Mouse (Mus musculus): ENCODE measurements at regions not wholly inside any gene's neighbourhood (a gene's known extent, or its start where the extent isn't known, plus 50 kb on each side); places are given as distances from the start of the nearest gene placed in this dataset.

DNA sequence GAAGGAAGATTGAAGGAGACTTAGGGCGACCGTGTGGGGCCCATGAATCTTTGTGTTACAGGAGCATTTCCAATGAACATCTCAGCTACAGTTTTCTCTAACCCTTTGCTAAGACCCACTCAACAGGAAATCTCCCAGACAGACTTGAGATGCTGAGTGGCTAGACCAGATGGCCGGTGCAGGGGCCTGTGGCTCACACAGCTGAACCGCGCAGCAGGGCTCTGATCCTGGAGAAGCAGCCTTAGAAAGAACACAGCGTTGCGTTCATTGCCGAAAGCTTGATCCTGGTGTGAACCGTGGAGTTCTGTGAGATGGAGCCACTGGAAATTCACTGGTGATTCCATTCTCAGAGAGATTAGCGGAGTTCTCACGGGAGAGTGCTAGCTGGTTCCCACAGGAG lies 115.9 kb upstream of the Spata13 start:
- Histone ChIP-seq H3K4me3 (replicated peaks) (no peak overlapping the region), H3K4me1 (ENCODE audit: control insufficient read depth) (peaks cover 13% of the 10 kb centered on the region), H3K27me3 (ENCODE audit: control insufficient read depth) (no peaks in the 10 kb centered on the region), H3K36me3 (ENCODE audit: control insufficient read depth) (no peaks in the 10 kb centered on the region), H3K9me3 (ENCODE audit: control insufficient read depth, low read length) (no peaks in the 10 kb centered on the region)
- TF ChIP-seq GATA1 (IDR thresholded peaks at IDR 0.05; ENCODE audit: low read length) (no peak), TAL1 (IDR thresholded peaks at IDR 0.05; ENCODE audit: low read length) (no peak)

DNA sequence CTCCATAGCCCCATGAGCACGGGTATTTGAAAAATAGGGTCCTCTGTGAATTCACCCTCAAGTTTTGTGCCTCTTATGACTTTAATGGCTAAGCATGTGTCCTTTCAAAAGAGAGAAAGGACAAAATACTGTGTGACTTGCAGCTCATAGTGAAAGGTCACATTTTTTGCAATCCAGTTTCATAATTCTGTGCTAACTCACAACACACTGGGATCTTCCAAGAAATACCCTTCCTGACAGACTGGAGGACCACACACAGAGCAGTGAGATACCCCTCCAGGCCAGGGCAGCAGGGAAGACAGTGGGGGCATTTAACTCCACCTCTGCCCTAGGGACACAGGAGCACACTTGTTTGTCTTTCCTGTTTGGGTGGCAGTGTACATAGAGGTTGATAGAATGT lies 110.8 kb upstream of the Spata13 start:
- Histone ChIP-seq H3K4me3 (replicated peaks) (no peak overlapping the region), H3K36me3 (ENCODE audit: control insufficient read depth) (no peaks in the 10 kb centered on the region), H3K9me3 (ENCODE audit: control insufficient read depth, low read length) (no peaks in the 10 kb centered on the region), H3K27me3 (ENCODE audit: control insufficient read depth) (no peaks in the 10 kb centered on the region), H3K4me1 (ENCODE audit: control insufficient read depth) (peaks cover 13% of the 10 kb centered on the region)
- TF ChIP-seq TAL1 (IDR thresholded peaks at IDR 0.05; ENCODE audit: low read length) (no peak), GATA1 (IDR thresholded peaks at IDR 0.05; ENCODE audit: low read length) (no peak)

DNA sequence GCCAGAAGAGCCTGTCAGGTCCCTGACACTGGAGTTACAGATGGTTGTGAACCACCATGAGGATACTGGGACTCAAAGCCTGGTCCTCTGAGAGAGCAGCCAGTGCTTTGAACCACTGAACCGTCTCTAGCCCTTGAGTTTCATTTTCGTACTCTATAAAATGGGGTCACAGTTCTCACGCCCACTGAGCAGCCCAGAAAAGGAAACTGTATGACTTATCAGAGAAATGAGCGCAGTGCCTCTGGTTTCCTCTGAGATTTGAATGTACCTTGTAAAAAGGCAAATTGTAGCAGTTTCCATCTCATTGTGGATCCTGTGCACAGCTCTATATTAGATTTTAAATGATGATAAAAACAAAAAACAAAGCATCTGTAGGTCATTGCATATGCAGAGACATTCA lies 108.9 kb upstream of the Spata13 start:
- no peak for TF ChIP-seq TAL1 (IDR thresholded peaks at IDR 0.05; ENCODE audit: low read length)
- no peak for TF ChIP-seq GATA1 (IDR thresholded peaks at IDR 0.05; ENCODE audit: low read length)
- H3K36me3 ChIP-seq (ENCODE audit: control insufficient read depth): no peaks in the 10 kb centered on the region
- H3K4me1 ChIP-seq (ENCODE audit: control insufficient read depth): peaks cover 9% of the 10 kb centered on the region
- H3K9me3 ChIP-seq (ENCODE audit: control insufficient read depth, low read length): no peaks in the 10 kb centered on the region
- H3K4me3 ChIP-seq (replicated peaks): no peak overlapping the region
- no peaks in the 10 kb centered on the region for H3K27me3 ChIP-seq (ENCODE audit: control insufficient read depth)

DNA sequence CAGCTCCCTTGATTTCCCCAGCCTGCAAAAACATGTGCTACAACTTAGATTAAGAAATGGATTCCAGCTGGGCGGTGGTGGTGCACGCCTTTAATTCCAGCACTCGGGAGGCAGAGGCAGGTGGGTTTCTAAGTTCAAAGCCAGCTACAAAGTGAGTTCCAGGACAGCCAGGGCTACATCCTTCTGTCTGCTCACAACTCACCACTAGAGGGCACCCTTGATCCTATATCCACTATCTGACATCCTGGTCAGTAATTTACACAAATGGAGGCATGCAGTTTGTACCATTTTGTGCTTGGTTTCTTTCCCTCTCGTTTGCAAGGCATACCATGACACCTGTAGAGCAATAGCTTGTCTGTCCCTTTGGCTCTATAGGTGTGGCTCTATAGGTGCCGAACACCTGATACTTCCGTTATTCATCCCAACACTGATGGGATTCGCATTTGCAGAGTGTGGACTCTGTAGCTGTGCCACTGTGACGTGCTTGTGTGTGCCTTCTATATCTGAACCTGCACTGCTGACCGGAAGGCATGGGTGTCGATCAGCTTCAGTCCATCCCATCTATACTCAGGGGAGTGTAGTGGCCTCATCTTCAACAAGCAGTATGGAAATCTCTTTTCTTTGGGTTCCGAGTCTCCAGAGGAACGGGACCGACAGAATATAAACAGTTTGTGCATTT lies 108.4 kb upstream of the Spata13 start:
- Histone ChIP-seq H3K27me3 (ENCODE audit: control insufficient read depth) (no peaks in the 10 kb centered on the region), H3K4me3 (replicated peaks) (no peak overlapping the region), H3K4me1 (ENCODE audit: control insufficient read depth) (peaks cover 7% of the 10 kb centered on the region), H3K9me3 (ENCODE audit: control insufficient read depth, low read length) (no peaks in the 10 kb centered on the region), H3K36me3 (ENCODE audit: control insufficient read depth) (no peaks in the 10 kb centered on the region)
- TF ChIP-seq GATA1 (IDR thresholded peaks at IDR 0.05; ENCODE audit: low read length): no peak
- no peak for TF ChIP-seq TAL1 (IDR thresholded peaks at IDR 0.05; ENCODE audit: low read length)

DNA sequence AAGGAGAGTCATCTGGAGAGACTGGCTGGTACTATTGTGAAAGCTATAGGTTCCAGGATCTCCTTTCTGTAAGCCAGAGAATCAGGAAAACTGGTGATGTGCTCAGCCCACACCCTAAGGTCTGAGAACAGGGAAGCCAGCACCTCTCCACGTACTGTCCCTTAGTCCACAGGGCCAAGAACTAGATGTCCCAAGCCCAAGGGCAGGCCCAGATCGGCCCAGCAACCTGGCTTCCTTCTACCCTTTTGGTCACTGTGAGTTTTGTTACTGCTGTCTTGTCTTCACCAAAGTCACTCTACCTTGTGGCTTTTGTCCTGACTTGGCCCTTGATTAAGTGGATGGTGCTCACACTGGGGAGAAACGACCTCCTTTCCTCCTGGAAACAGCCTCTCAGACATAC lies 107.8 kb upstream of the Spata13 start:
- Histone ChIP-seq H3K9me3 (ENCODE audit: control insufficient read depth, low read length) (no peaks in the 10 kb centered on the region), H3K4me1 (ENCODE audit: control insufficient read depth) (peaks cover 1% of the 10 kb centered on the region), H3K4me3 (replicated peaks) (no peak overlapping the region), H3K27me3 (ENCODE audit: control insufficient read depth) (no peaks in the 10 kb centered on the region), H3K36me3 (ENCODE audit: control insufficient read depth) (no peaks in the 10 kb centered on the region)
- no peak for TF ChIP-seq GATA1 (IDR thresholded peaks at IDR 0.05; ENCODE audit: low read length)
- no peak for TF ChIP-seq TAL1 (IDR thresholded peaks at IDR 0.05; ENCODE audit: low read length)

DNA sequence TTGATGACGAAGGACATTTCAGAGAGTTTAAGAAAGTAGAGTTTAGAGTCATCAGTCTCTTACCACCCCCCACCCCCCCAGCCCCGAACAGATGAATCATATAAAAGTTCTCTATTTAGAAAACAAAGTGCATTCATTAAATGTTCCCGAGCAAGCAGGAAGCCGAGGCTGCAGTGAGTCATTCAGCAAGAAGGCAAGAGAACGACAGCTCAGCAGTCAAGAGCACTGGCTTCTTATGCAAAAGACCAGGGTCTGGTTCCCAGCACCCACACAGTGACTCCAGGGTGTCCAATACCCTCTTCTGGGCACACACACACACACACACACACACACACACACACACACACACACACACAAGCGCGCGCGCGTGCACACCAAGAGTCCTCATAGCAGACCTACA lies 107.0 kb upstream of the Spata13 start:
- Histone ChIP-seq H3K4me1 (ENCODE audit: control insufficient read depth) (no peaks in the 10 kb centered on the region), H3K36me3 (ENCODE audit: control insufficient read depth) (no peaks in the 10 kb centered on the region), H3K27me3 (ENCODE audit: control insufficient read depth) (no peaks in the 10 kb centered on the region), H3K4me3 (replicated peaks) (no peak overlapping the region), H3K9me3 (ENCODE audit: control insufficient read depth, low read length) (no peaks in the 10 kb centered on the region)
- TF ChIP-seq GATA1 (IDR thresholded peaks at IDR 0.05; ENCODE audit: low read length) (no peak), TAL1 (IDR thresholded peaks at IDR 0.05; ENCODE audit: low read length) (no peak)

DNA sequence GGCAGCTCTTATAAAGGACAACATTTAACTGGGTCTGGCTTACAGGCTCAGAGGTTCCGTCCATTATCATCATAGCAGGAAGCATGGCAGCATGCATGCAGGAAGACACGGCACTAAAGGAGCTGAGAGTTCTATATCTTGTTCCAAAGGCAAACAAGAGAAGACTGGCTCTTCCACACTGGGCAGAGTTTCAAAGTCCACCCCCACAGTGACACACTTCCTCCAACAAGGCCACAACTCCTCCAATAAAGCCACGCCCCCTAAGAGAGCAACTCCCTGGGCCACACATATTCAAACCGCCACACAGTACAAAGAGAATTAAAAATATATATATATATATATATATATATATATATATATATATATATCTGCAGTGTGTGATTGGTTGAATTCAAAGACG lies 105.8 kb upstream of the Spata13 start:
- Histone ChIP-seq H3K27me3 (ENCODE audit: control insufficient read depth) (no peaks in the 10 kb centered on the region), H3K4me3 (replicated peaks) (no peak overlapping the region), H3K4me1 (ENCODE audit: control insufficient read depth) (no peaks in the 10 kb centered on the region), H3K36me3 (ENCODE audit: control insufficient read depth) (no peaks in the 10 kb centered on the region), H3K9me3 (ENCODE audit: control insufficient read depth, low read length) (no peaks in the 10 kb centered on the region)
- TF ChIP-seq TAL1 (IDR thresholded peaks at IDR 0.05; ENCODE audit: low read length): no peak
- TF ChIP-seq GATA1 (IDR thresholded peaks at IDR 0.05; ENCODE audit: low read length): no peak

DNA sequence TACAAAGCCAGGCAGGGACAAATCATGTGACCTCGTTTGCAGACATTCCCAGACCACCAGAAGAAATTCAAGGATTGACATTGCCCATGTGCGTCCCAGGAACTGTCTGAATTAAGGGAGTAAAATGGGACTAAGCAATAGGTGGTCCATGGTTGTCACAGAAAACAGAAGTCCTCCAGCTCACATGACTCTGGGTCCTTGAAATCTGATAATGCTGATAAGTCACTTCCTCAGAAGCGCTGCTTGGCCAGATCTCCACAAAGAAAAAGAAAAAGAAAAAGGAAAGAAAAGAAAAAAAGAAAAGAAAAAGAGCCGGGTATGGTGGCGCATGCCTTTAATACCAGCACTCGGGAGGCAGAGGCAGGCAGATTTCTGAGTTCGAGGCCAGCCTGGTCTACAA lies 105.3 kb upstream of the Spata13 start:
- Histone ChIP-seq H3K9me3 (ENCODE audit: control insufficient read depth, low read length) (no peaks in the 10 kb centered on the region), H3K4me1 (ENCODE audit: control insufficient read depth) (no peaks in the 10 kb centered on the region), H3K4me3 (replicated peaks) (no peak overlapping the region), H3K36me3 (ENCODE audit: control insufficient read depth) (no peaks in the 10 kb centered on the region), H3K27me3 (ENCODE audit: control insufficient read depth) (no peaks in the 10 kb centered on the region)
- TF ChIP-seq GATA1 (IDR thresholded peaks at IDR 0.05; ENCODE audit: low read length) (no peak), TAL1 (IDR thresholded peaks at IDR 0.05; ENCODE audit: low read length) (no peak)

DNA sequence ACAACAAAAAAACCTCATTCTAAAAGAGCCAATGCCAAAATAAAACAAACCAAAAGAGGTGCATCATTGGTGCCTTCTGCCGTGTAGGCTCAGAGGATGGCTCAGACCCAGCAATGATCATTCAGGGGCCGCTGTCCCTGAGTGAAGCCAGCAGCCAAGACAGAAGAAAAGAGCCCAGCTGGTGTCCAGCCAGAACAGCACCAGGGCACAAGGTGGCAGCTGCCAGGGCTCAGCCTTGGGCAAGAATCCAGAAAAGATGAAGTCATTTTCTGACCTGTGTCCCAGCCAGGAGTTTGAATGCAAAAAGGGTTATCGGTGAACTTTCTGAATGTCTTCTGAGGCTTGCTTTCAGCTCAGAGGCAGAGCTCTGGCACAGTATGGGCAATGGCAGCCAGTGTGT lies 104.8 kb upstream of the Spata13 start:
- Histone ChIP-seq H3K9me3 (ENCODE audit: control insufficient read depth, low read length) (no peaks in the 10 kb centered on the region), H3K4me1 (ENCODE audit: control insufficient read depth) (no peaks in the 10 kb centered on the region), H3K36me3 (ENCODE audit: control insufficient read depth) (no peaks in the 10 kb centered on the region), H3K4me3 (replicated peaks) (no peak overlapping the region), H3K27me3 (ENCODE audit: control insufficient read depth) (no peaks in the 10 kb centered on the region)
- TF ChIP-seq GATA1 (IDR thresholded peaks at IDR 0.05; ENCODE audit: low read length): no peak
- TF ChIP-seq TAL1 (IDR thresholded peaks at IDR 0.05; ENCODE audit: low read length): no peak

Data from erythroblast, embryonic 14.5 days (primary cell).